ENCODE assay signal across 8 mouse cellular contexts in the genomic region with DNA sequence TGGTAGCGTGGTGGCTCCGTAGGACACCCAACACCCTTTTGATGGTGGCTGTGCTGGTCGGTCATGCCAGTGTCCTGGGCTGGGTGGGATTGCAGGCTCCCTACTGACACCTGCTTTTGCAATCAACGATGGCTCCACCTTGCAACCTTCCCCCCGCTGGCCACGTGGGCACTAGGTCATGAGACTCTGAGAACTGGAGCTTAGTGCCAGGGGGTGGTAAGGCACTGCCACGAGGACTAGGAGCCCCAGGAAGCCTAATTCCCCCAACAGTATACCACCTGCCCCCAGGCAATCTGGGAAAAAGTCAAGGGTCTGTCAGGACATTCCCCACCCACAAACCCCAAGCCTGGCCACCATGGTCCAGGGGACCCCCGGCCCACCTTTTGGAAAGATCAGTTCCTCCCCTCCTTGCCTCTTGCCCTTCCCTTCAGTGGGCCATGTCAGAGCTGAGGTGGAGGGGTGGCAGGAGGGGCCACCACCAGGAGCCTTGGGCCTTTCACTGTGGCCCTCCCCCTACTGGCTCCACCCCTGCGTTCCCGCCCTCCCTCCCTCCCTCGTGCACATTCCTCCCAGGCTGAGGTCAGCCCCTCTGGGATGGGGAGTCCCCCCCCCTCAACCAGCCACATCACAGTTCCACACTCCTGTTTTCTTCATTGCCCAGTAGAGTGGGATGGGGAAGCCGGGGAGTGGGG. TPM values are rescaled to one million over a fixed set of nuclear protein-coding genes. Genes with fewer than 3 reads are reported as not detected.
DNase-seq lines count a peak whose midpoint lies in the region; ATAC-seq and TF ChIP-seq lines count a peak whose summit lies in the region.

Gene Sema3b (minus strand): TSS at position 489 of the 692 bp plus-strand sequence.

- H3K4me1 ChIP-seq in heart, embryonic 10.5 days: peaks cover 89% of the 10 kb centered on the region
- peaks cover 77% of the 10 kb centered on the region for H3K4me1 ChIP-seq in kidney, embryonic 16.5 days (ENCODE audit: insufficient read depth, low read length)
- H3K4me1 ChIP-seq in stomach, postnatal 0 days (replicated peaks; ENCODE audit: control insufficient read depth, insufficient read depth): peaks cover 16% of the 10 kb centered on the region

- peak within 1 kb of the TSS; percentile 20; the same call in 1 of the 2 replicates for H3K4me3 ChIP-seq in heart, embryonic 10.5 days
- H3K4me3 ChIP-seq in kidney, embryonic 16.5 days (ENCODE audit: low read length): no peak within 1 kb of the TSS
- H3K4me3 ChIP-seq in stomach, postnatal 0 days (ENCODE audit: low read depth, low read length): no peak within 1 kb of the TSS

- peak; percentile 65 for DNase-seq in retina, postnatal 1 day
- no peak for DNase-seq in retina, embryonic 14.5 days (ENCODE audit: low spot score)
- DNase-seq in heart, embryonic 10.5 days (ENCODE audit: low spot score): no peak
- peak; percentile 64 for DNase-seq in stomach, postnatal 0 days (ENCODE audit: low spot score)
- DNase-seq in MN1 (ENCODE audit: low spot score): no peak
- DNase-seq in cerebellum, postnatal 36 days: no peak

- no peak for TF ChIP-seq EP300 in stomach, postnatal 0 days (optimal IDR thresholded peaks at IDR 0.05)

- ATAC-seq in kidney, embryonic 16.5 days (ENCODE audit: low FRiP score, low TSS enrichment): no peak
- ATAC-seq in stomach, postnatal 0 days (ENCODE audit: low FRiP score, low TSS enrichment): no peak
- ATAC-seq in erythroblast, adult 5-6 weeks (replicated peaks; ENCODE audit: low FRiP score, poor library complexity, severe bottlenecking): no peak

- peak within 1 kb of the TSS; percentile 49; the same call in 1 of the 2 replicates for H3K4me2 ChIP-seq in kidney, embryonic 16.5 days (replicated peaks; ENCODE audit: low read depth, low read length)
- H3K4me2 ChIP-seq in stomach, postnatal 0 days (replicated peaks; ENCODE audit: low read depth): no peak within 1 kb of the TSS

- peaks cover 26% of the 10 kb centered on the region for H3K27me3 ChIP-seq in heart, embryonic 10.5 days (ENCODE audit: insufficient read depth, poor library complexity, severe bottlenecking)
- no peaks in the 10 kb centered on the region for H3K27me3 ChIP-seq in kidney, embryonic 16.5 days (ENCODE audit: insufficient read depth, low read length)
- no peaks in the 10 kb centered on the region for H3K27me3 ChIP-seq in stomach, postnatal 0 days (ENCODE audit: control insufficient read depth, insufficient read depth, low read length)

- no peak for TF ChIP-seq CTCF in stomach, postnatal 0 days (IDR thresholded peaks at IDR 0.05; ENCODE audit: low read depth)

- no peaks in the 10 kb centered on the region for H3K9me3 ChIP-seq in heart, embryonic 10.5 days
- no peaks in the 10 kb centered on the region for H3K9me3 ChIP-seq in kidney, embryonic 16.5 days (ENCODE audit: low read length)
- no peaks in the 10 kb centered on the region for H3K9me3 ChIP-seq in stomach, postnatal 0 days (ENCODE audit: control insufficient read depth, low read length)

- peak within 1 kb of the TSS; percentile 48 for H3K27ac ChIP-seq in heart, embryonic 10.5 days
- peak within 1 kb of the TSS; percentile 94 for H3K27ac ChIP-seq in kidney, embryonic 16.5 days (ENCODE audit: low read length)
- H3K27ac ChIP-seq in stomach, postnatal 0 days (replicated peaks): peak within 1 kb of the TSS; percentile 53; the same call in 1 of the 2 replicates

- peak within 1 kb of the TSS; percentile 34; the same call in 1 of the 2 replicates for H3K9ac ChIP-seq in kidney, embryonic 16.5 days (replicated peaks; ENCODE audit: low read length)
- H3K9ac ChIP-seq in stomach, postnatal 0 days (ENCODE audit: low read length): peak within 1 kb of the TSS; percentile 28

- WGBS in heart, embryonic 10.5 days: 38% methylated on average over 12 of the region's 12 CpGs
- WGBS in kidney, embryonic 16.5 days: 38% methylated on average over 11 of the region's 12 CpGs
- 47% methylated on average over 11 of the region's 12 CpGs for WGBS in stomach, postnatal 0 days

- H3K36me3 ChIP-seq in heart, embryonic 10.5 days: peaks cover 4% of the 10 kb centered on the region
- H3K36me3 ChIP-seq in kidney, embryonic 16.5 days (ENCODE audit: insufficient read depth, low read length): peaks cover 1% of the 10 kb centered on the region; the same call in 1 of the 2 replicates
- H3K36me3 ChIP-seq in stomach, postnatal 0 days (ENCODE audit: control insufficient read depth, insufficient read depth, low read length): no peaks in the 10 kb centered on the region

RNA-seq across cellular contexts. Expression of gene Sema3b, which starts in this region (rescaled TPM):
- 4.9 and 8.2 TPM in 2 replicates for polyA plus RNA-seq in heart, embryonic 10.5 days (2016; fragmentation: Nextera tagmentation; extraction: Ambion mirVana)
- 31.3 TPM in 2 replicates for polyA plus RNA-seq in kidney, embryonic 16.5 days (2015; fragmentation: Nextera tagmentation; extraction: Ambion mirVana)
- polyA plus RNA-seq in stomach, postnatal 0 days (2015; fragmentation: Nextera tagmentation; extraction: Ambion mirVana): 16.3 and 19.1 TPM in 2 replicates
- not detected in 2 replicates for total RNA-seq in erythroblast, adult 5-6 weeks (2015; ENCODE audit: low replicate concordance)
- total RNA-seq in erythroblast, adult 5-6 weeks (2017; ENCODE audit: low replicate concordance): not detected in 2 replicates

Comparison
In these comparisons a context has a peak if more than half of its experiments do, and no peak if none do; other contexts are left out.
1. DNase-seq: peak in retina, postnatal 1 day (single experiment) and stomach, postnatal 0 days (single experiment); none in retina, embryonic 14.5 days (single experiment), heart, embryonic 10.5 days (single experiment), MN1 (single experiment) and cerebellum, postnatal 36 days (0 of 2).
2. Peak in every context shown above with its lines, with median percentiles within 50 percentile points of each other: H3K27ac ChIP-seq.